Mouse (Mus musculus): Measurements from ENCODE around the gene Trpm3. TPM values are rescaled to one million over a fixed set of nuclear protein-coding genes. Genes with fewer than 3 reads are reported as not detected.

Gene Trpm3
- polyA plus RNA-seq, 1 experiment from 2014 or later, result 1.8 TPM

- WGBS (ENCODE audit: insufficient replicate concordance), result 77% methylated on average over 9 of the region's 9 CpGs
- no peaks in the 10 kb centered on the region for H3K9me3 ChIP-seq (replicated peaks; ENCODE audit: control insufficient read depth, low read length)
- no peak overlapping the region for H3K4me2 ChIP-seq
- ATAC-seq (replicated peaks; ENCODE audit: insufficient number of reproducible peaks, low FRiP score, low TSS enrichment), result no peak
- H3K4me3 ChIP-seq (ENCODE audit: low read depth, low read length), result no peak overlapping the region
- no peaks in the 10 kb centered on the region for H3K27me3 ChIP-seq (ENCODE audit: control insufficient read depth, insufficient read depth, low read length)
- H3K36me3 ChIP-seq (ENCODE audit: control insufficient read depth, insufficient read depth, low read length), result no peaks in the 10 kb centered on the region
- no peaks in the 10 kb centered on the region for H3K4me1 ChIP-seq (ENCODE audit: control insufficient read depth, insufficient read depth, low read length)
- H3K27ac ChIP-seq (ENCODE audit: low read depth, low read length), result no peak overlapping the region
- no peak overlapping the region for H3K9ac ChIP-seq (ENCODE audit: low read depth, low read length)
These were observed 684.7 kb downstream of the Trpm3 start for GRCm38 (mm10) chr19:22823491-22823981.

- Histone ChIP-seq H3K9ac (ENCODE audit: low read depth, low read length) (no peak overlapping the region), H3K27ac (ENCODE audit: low read depth, low read length) (no peak overlapping the region), H3K4me3 (ENCODE audit: low read depth, low read length) (no peak overlapping the region), H3K4me2 (no peak overlapping the region), H3K9me3 (replicated peaks; ENCODE audit: control insufficient read depth, low read length) (no peaks in the 10 kb centered on the region), H3K27me3 (ENCODE audit: control insufficient read depth, insufficient read depth, low read length) (no peaks in the 10 kb centered on the region), H3K4me1 (ENCODE audit: control insufficient read depth, insufficient read depth, low read length) (no peaks in the 10 kb centered on the region), H3K36me3 (ENCODE audit: control insufficient read depth, insufficient read depth, low read length) (no peaks in the 10 kb centered on the region)
- no peak for ATAC-seq (replicated peaks; ENCODE audit: insufficient number of reproducible peaks, low FRiP score, low TSS enrichment)
- 44% methylated on average over 1 of the region's 1 CpGs for WGBS (ENCODE audit: insufficient replicate concordance)
These were observed 687.0 kb downstream of the Trpm3 start for GRCm38 (mm10) chr19:22825812-22826211.

GRCm38 (mm10) chr19:22828198-22828742, 689.4 kb downstream of the Trpm3 start:
- WGBS (ENCODE audit: insufficient replicate concordance), result 61% methylated on average over 2 of the region's 2 CpGs
- no peak overlapping the region for H3K4me2 ChIP-seq
- no peaks in the 10 kb centered on the region for H3K4me1 ChIP-seq (ENCODE audit: control insufficient read depth, insufficient read depth, low read length)
- ATAC-seq (replicated peaks; ENCODE audit: insufficient number of reproducible peaks, low FRiP score, low TSS enrichment), result no peak
- no peak overlapping the region for H3K9ac ChIP-seq (ENCODE audit: low read depth, low read length)
- no peak overlapping the region for H3K4me3 ChIP-seq (ENCODE audit: low read depth, low read length)
- no peaks in the 10 kb centered on the region for H3K36me3 ChIP-seq (ENCODE audit: control insufficient read depth, insufficient read depth, low read length)
- H3K27ac ChIP-seq (ENCODE audit: low read depth, low read length), result no peak overlapping the region
- no peaks in the 10 kb centered on the region for H3K27me3 ChIP-seq (ENCODE audit: control insufficient read depth, insufficient read depth, low read length)
- H3K9me3 ChIP-seq (replicated peaks; ENCODE audit: control insufficient read depth, low read length), result no peaks in the 10 kb centered on the region

GRCm38 (mm10) chr19:22841081-22842040, 702.5 kb downstream of the Trpm3 start:
- H3K4me2 ChIP-seq, result no peak overlapping the region
- no peak for ATAC-seq (replicated peaks; ENCODE audit: insufficient number of reproducible peaks, low FRiP score, low TSS enrichment)

GRCm38 (mm10) chr19:22842697-22843096, 703.9 kb downstream of the Trpm3 start:
- Histone ChIP-seq H3K9me3 (replicated peaks; ENCODE audit: control insufficient read depth, low read length) (no peaks in the 10 kb centered on the region), H3K27me3 (ENCODE audit: control insufficient read depth, insufficient read depth, low read length) (no peaks in the 10 kb centered on the region), H3K9ac (ENCODE audit: low read depth, low read length) (no peak overlapping the region), H3K27ac (ENCODE audit: low read depth, low read length) (no peak overlapping the region), H3K4me1 (ENCODE audit: control insufficient read depth, insufficient read depth, low read length) (no peaks in the 10 kb centered on the region), H3K4me3 (ENCODE audit: low read depth, low read length) (no peak overlapping the region), H3K36me3 (ENCODE audit: control insufficient read depth, insufficient read depth, low read length) (no peaks in the 10 kb centered on the region), H3K4me2 (no peak overlapping the region)
- WGBS (ENCODE audit: insufficient replicate concordance), result 78% methylated on average over 2 of the region's 2 CpGs
- ATAC-seq (replicated peaks; ENCODE audit: insufficient number of reproducible peaks, low FRiP score, low TSS enrichment), result no peak

More at GRCm38 (mm10) chr19:22841081-22842040, 702.5 kb downstream of the Trpm3 start:
- Histone ChIP-seq H3K4me3 (ENCODE audit: low read depth, low read length) (no peak overlapping the region), H3K36me3 (ENCODE audit: control insufficient read depth, insufficient read depth, low read length) (no peaks in the 10 kb centered on the region), H3K9me3 (replicated peaks; ENCODE audit: control insufficient read depth, low read length) (no peaks in the 10 kb centered on the region), H3K27ac (ENCODE audit: low read depth, low read length) (no peak overlapping the region), H3K4me1 (ENCODE audit: control insufficient read depth, insufficient read depth, low read length) (no peaks in the 10 kb centered on the region), H3K9ac (ENCODE audit: low read depth, low read length) (no peak overlapping the region), H3K27me3 (ENCODE audit: control insufficient read depth, insufficient read depth, low read length) (no peaks in the 10 kb centered on the region)
- WGBS (ENCODE audit: insufficient replicate concordance), result 64% methylated on average over 6 of the region's 6 CpGs

GRCm38 (mm10) chr19:22847696-22848095, 708.9 kb downstream of the Trpm3 start:
- Histone ChIP-seq H3K4me2 (no peak overlapping the region), H3K36me3 (ENCODE audit: control insufficient read depth, insufficient read depth, low read length) (no peaks in the 10 kb centered on the region), H3K27me3 (ENCODE audit: control insufficient read depth, insufficient read depth, low read length) (no peaks in the 10 kb centered on the region), H3K9me3 (replicated peaks; ENCODE audit: control insufficient read depth, low read length) (no peaks in the 10 kb centered on the region), H3K4me1 (ENCODE audit: control insufficient read depth, insufficient read depth, low read length) (no peaks in the 10 kb centered on the region), H3K4me3 (ENCODE audit: low read depth, low read length) (no peak overlapping the region), H3K9ac (ENCODE audit: low read depth, low read length) (no peak overlapping the region), H3K27ac (ENCODE audit: low read depth, low read length) (no peak overlapping the region)
- 69% methylated on average over 12 of the region's 12 CpGs for WGBS (ENCODE audit: insufficient replicate concordance)
- ATAC-seq (replicated peaks; ENCODE audit: insufficient number of reproducible peaks, low FRiP score, low TSS enrichment), result no peak

GRCm38 (mm10) chr19:22848251-22848650, 709.4 kb downstream of the Trpm3 start:
- H3K9ac ChIP-seq (ENCODE audit: low read depth, low read length), result no peak overlapping the region
- H3K27ac ChIP-seq (ENCODE audit: low read depth, low read length), result no peak overlapping the region
- no peaks in the 10 kb centered on the region for H3K9me3 ChIP-seq (replicated peaks; ENCODE audit: control insufficient read depth, low read length)
- no peak overlapping the region for H3K4me2 ChIP-seq
- 63% methylated on average over 1 of the region's 1 CpGs for WGBS (ENCODE audit: insufficient replicate concordance)
- H3K27me3 ChIP-seq (ENCODE audit: control insufficient read depth, insufficient read depth, low read length), result no peaks in the 10 kb centered on the region
- H3K36me3 ChIP-seq (ENCODE audit: control insufficient read depth, insufficient read depth, low read length), result no peaks in the 10 kb centered on the region
- H3K4me3 ChIP-seq (ENCODE audit: low read depth, low read length), result no peak overlapping the region
- H3K4me1 ChIP-seq (ENCODE audit: control insufficient read depth, insufficient read depth, low read length), result no peaks in the 10 kb centered on the region
- no peak for ATAC-seq (replicated peaks; ENCODE audit: insufficient number of reproducible peaks, low FRiP score, low TSS enrichment)

GRCm38 (mm10) chr19:22848783-22849576, 710.1 kb downstream of the Trpm3 start:
- no peaks in the 10 kb centered on the region for H3K9me3 ChIP-seq (replicated peaks; ENCODE audit: control insufficient read depth, low read length)
- no peak overlapping the region for H3K9ac ChIP-seq (ENCODE audit: low read depth, low read length)
- no peaks in the 10 kb centered on the region for H3K4me1 ChIP-seq (ENCODE audit: control insufficient read depth, insufficient read depth, low read length)
- no peak overlapping the region for H3K27ac ChIP-seq (ENCODE audit: low read depth, low read length)
- 80% methylated on average over 7 of the region's 7 CpGs for WGBS (ENCODE audit: insufficient replicate concordance)
- H3K36me3 ChIP-seq (ENCODE audit: control insufficient read depth, insufficient read depth, low read length), result no peaks in the 10 kb centered on the region
- H3K27me3 ChIP-seq (ENCODE audit: control insufficient read depth, insufficient read depth, low read length), result no peaks in the 10 kb centered on the region
- no peak overlapping the region for H3K4me2 ChIP-seq
- no peak overlapping the region for H3K4me3 ChIP-seq (ENCODE audit: low read depth, low read length)
- no peak for ATAC-seq (replicated peaks; ENCODE audit: insufficient number of reproducible peaks, low FRiP score, low TSS enrichment)
